Mouse (Mus musculus) lung, postnatal 0 days (tissue): ENCODE data around the gene Ccdc172.

ENCODE experiments used
- CTCF ChIP-seq: IDR thresholded peaks from 2 replicates; pipeline ENCODE4 v1.5.1; 2016; ENCODE audit warnings: antibody characterized with exemption, mild to moderate bottlenecking
- EP300 ChIP-seq: IDR thresholded peaks from 2 replicates; pipeline ENCODE4 v1.6.1; 2016; ENCODE audit warnings: antibody characterized with exemption, mild to moderate bottlenecking, control low read depth

GRCm38 (mm10) chr19:58548367-58548766 lies 36.6 kb downstream of the Ccdc172 start:
- TF ChIP-seq CTCF: no peak
- TF ChIP-seq EP300: no peak
